Mouse (Mus musculus) layer of hippocampus, postnatal 10 days (tissue): ENCODE measurements at regions not wholly inside any gene's neighbourhood (a gene's known extent, or its start where the extent isn't known, plus 50 kb on each side); places are given as distances from the start of the nearest gene placed in this dataset.

Experiments
- DNase-seq, 2 experiments: peaks; one replicate each; pipeline ENCODE4 v3.0.0; 2021; ENCODE audit warnings: low spot score in 2 of 2

GRCm38 (mm10) chr1:138908860-138909259, 52.2 kb upstream of the 2310009B15Rik start:
- no peak for DNase-seq

DNA sequence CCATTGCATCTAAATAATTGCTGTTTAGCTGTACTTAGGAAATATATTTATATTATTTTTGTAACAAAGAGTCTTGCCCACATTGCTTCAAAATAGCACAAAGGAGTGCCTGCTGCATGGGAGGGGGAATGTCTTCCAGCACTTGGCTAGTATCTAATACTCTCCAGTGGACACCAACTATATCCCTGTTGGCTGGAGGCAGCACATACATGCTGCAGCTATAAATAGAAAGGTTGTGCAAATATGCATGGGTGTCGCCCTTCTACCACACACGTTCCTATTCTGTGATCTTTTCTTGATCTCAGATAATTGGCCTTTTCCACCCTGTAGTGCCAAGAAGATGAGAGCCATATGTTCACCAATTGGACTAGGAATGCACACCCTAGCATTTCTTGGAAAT, 53.0 kb upstream of the 2310009B15Rik start:
- no peak for DNase-seq

GRCm38 (mm10) chr1:138912156-138912616, 51.0 kb upstream of the Dennd1b start:
- peak; percentile 18 to 28 for DNase-seq

DNA sequence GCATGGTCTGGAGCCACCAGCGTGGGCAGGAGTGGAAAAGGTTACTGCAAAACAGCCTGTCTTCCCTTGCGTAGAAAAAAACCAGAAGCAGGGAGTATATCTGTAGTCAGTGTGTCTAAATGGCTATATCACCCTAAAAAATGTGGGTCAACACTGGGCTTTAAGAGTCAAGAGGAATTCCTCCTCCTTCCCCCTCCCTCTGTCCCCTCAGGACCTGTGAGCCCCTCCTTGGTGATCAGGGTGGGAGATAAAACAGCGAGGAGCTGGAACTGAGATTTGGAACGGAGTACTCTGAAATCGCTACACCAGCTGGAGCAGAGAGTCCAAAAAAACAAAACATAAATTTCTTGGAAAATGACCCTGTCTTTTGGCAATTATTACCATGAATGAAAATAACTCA, 50.3 kb upstream of the Dennd1b start:
- DNase-seq = peak in 1 of 2 experiments; percentile 20

DNA sequence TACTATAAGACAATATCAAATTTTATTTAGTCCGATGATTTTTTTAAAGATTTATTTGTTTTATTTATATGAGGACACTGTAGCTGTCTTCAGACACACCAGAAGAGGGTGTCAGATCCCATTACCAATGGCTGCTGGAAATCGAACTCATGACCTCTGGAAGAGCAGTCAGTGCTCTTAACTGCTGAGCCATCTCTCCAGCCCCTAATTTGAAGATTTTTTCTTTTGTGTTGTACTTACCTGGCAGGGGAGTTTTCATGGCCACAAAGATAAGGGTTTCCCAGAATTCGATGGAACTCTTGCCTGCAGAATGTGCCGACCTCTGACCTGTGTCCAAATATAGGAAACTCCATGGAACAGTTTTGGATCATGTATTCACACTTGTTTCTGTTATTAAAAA, 49.8 kb upstream of the Dennd1b start:
- DNase-seq = no peak
